Mouse (Mus musculus) adrenal gland, postnatal 36 days (tissue): ENCODE measurements at regions not wholly inside any gene's neighbourhood (a gene's known extent, or its start where the extent isn't known, plus 50 kb on each side); places are given as distances from the start of the nearest gene placed in this dataset.
A peak's percentile ranks its signal among the peaks of the same experiment; 100 is the strongest.

Experiments
- DNase-seq, 2 experiments: peaks; one replicate each; pipeline ENCODE4 v3.0.0; 2021; ENCODE audit warnings: mixed read lengths in 1 of 2

GRCm38 (mm10) chrX:11568262-11568661 lies 240.6 kb downstream of the H2al1j start:
- no peak for DNase-seq

GRCm38 (mm10) chrX:11574354-11574753 lies 246.7 kb downstream of the H2al1j start:
- no peak for DNase-seq

GRCm38 (mm10) chrX:11575571-11575970 lies 247.9 kb downstream of the H2al1j start:
- no peak for DNase-seq

GRCm38 (mm10) chrX:11576287-11576686 lies 248.7 kb downstream of the H2al1j start:
- DNase-seq: no peak

GRCm38 (mm10) chrX:11577294-11577693 lies 249.7 kb downstream of the H2al1j start:
- peak; percentile 48 to 56 for DNase-seq

- DNase-seq: no peak
Observed at GRCm38 (mm10) chrX:11585353-11585752, 257.7 kb downstream of the H2al1j start.

- DNase-seq: no peak
Observed at GRCm38 (mm10) chrX:11591391-11592187, 264.0 kb downstream of the H2al1j start.

GRCm38 (mm10) chrX:11594542-11594941 lies 266.9 kb downstream of the H2al1j start:
- DNase-seq: peak; percentile 51 to 77

- DNase-seq: no peak
Observed at GRCm38 (mm10) chrX:11597548-11597947, 269.9 kb downstream of the H2al1j start.

- peak; percentile 23 to 68 for DNase-seq
Observed at GRCm38 (mm10) chrX:11614237-11614636, 286.6 kb downstream of the H2al1j start.

GRCm38 (mm10) chrX:11621045-11621763 lies 293.6 kb downstream of the H2al1j start:
- peak; percentile 66 to 79 for DNase-seq

GRCm38 (mm10) chrX:11626274-11626878 lies 298.8 kb downstream of the H2al1j start:
- DNase-seq: no peak

GRCm38 (mm10) chrX:11629362-11629761 lies 301.7 kb downstream of the H2al1j start:
- no peak for DNase-seq

- peak; percentile 28 to 48 for DNase-seq
Observed at GRCm38 (mm10) chrX:11629906-11630305, 302.3 kb downstream of the H2al1j start.

GRCm38 (mm10) chrX:11631186-11631913 lies 303.7 kb downstream of the H2al1j start:
- DNase-seq: no peak

GRCm38 (mm10) chrX:11632011-11632410 lies 304.4 kb downstream of the H2al1j start:
- DNase-seq: no peak

- peak; percentile 34 to 50 for DNase-seq
Observed at GRCm38 (mm10) chrX:11633823-11634222, 306.2 kb downstream of the H2al1j start.

- peak; percentile 40 to 42 for DNase-seq
Observed at GRCm38 (mm10) chrX:11644484-11644883, 316.9 kb downstream of the H2al1j start.

- no peak for DNase-seq
Observed at GRCm38 (mm10) chrX:11646681-11647526, 319.3 kb downstream of the H2al1j start.

GRCm38 (mm10) chrX:11647527-11647836 lies 319.9 kb downstream of the H2al1j start:
- no peak for DNase-seq

- DNase-seq: no peak
Observed at GRCm38 (mm10) chrX:11653336-11653735, 325.7 kb downstream of the H2al1j start.

- DNase-seq: no peak
Observed at GRCm38 (mm10) chrX:11654976-11655375, 327.4 kb downstream of the H2al1j start.
